Mouse (Mus musculus) macrophage (primary cell): ENCODE data around the gene Klk13. TPM values are rescaled to one million over a fixed set of nuclear protein-coding genes. Genes with fewer than 3 reads are reported as not detected.

ENCODE experiments used
- polyA plus RNA-seq: library from polyadenylated mRNA; stranded (reverse); fragments of 250-400 nt; gene quantifications from 3 replicates; pipeline ENCODE4 v1.2.4, GENCODE M21; 2018; ENCODE audit warnings: inconsistent platforms

Klk13 gene
- polyA plus RNA-seq, 1 experiment from 2014 or later, result not detected

Other genes starting within 250 kb of the Klk13 start
- gene Vsig10l, start 249.4 kb upstream of the Klk13 start, polyA plus RNA-seq, result 3.1 to 3.5 TPM (median 3.2 TPM) in 3 replicates
- not detected in 3 replicates for gene Iglon5, start 222.5 kb upstream of the Klk13 start, polyA plus RNA-seq
- gene 4931406B18Rik, start 206.6 kb upstream of the Klk13 start, polyA plus RNA-seq, result not detected in 3 replicates
- 13.2 to 32.1 TPM (median 13.4 TPM) in 3 replicates for gene Cd33, start 168.1 kb upstream of the Klk13 start, polyA plus RNA-seq
- gene Zfp658, start 150.3 kb upstream of the Klk13 start, polyA plus RNA-seq, result 1.5 to 2.7 TPM (median 2.5 TPM) in 3 replicates
- gene Zfp719, start 133.0 kb upstream of the Klk13 start, polyA plus RNA-seq, result 1.9 to 2.7 TPM (median 2.5 TPM) in 3 replicates
- not detected in 3 replicates for gene Zfp819, start 105.4 kb upstream of the Klk13 start, polyA plus RNA-seq
- gene Ceacam18, start 77.9 kb upstream of the Klk13 start, polyA plus RNA-seq, result not detected in 3 replicates
- 0.73 to 2.4 TPM (median 0.83 TPM) in 3 replicates for gene Siglece, start 52.4 kb upstream of the Klk13 start, polyA plus RNA-seq
- 2.6 to 6.7 TPM (median 4.7 TPM) in 3 replicates for gene Ctu1, start 40.6 kb upstream of the Klk13 start, polyA plus RNA-seq
- gene Klk14, start 22.1 kb upstream of the Klk13 start, polyA plus RNA-seq, result not detected in 3 replicates
- not detected in 3 replicates for gene Klk12, start 56.3 kb downstream of the Klk13 start, polyA plus RNA-seq
- gene Klk11, start 62.0 kb downstream of the Klk13 start, polyA plus RNA-seq, result not detected in 3 replicates
- not detected in 3 replicates for gene Klk10, start 68.5 kb downstream of the Klk13 start, polyA plus RNA-seq
- not detected in 3 replicates for gene Klk9, start 79.3 kb downstream of the Klk13 start, polyA plus RNA-seq
- gene Klk8, start 85.0 kb downstream of the Klk13 start, polyA plus RNA-seq, result not detected in 3 replicates
- gene Klk7, start 98.7 kb downstream of the Klk13 start, polyA plus RNA-seq, result not detected in 3 replicates
- not detected in 3 replicates for gene Klk6, start 111.9 kb downstream of the Klk13 start, polyA plus RNA-seq
- not detected in 3 replicates for gene Klk5, start 129.4 kb downstream of the Klk13 start, polyA plus RNA-seq
- gene Klk4, start 168.6 kb downstream of the Klk13 start, polyA plus RNA-seq, result not detected in 3 replicates
- not detected in 3 replicates for gene Klk15, start 221.2 kb downstream of the Klk13 start, polyA plus RNA-seq
- gene Klk1b8, start 238.1 kb downstream of the Klk13 start, polyA plus RNA-seq, result not detected in 3 replicates